ENCODE assay signal across 19 mouse cellular contexts in the genomic region with DNA sequence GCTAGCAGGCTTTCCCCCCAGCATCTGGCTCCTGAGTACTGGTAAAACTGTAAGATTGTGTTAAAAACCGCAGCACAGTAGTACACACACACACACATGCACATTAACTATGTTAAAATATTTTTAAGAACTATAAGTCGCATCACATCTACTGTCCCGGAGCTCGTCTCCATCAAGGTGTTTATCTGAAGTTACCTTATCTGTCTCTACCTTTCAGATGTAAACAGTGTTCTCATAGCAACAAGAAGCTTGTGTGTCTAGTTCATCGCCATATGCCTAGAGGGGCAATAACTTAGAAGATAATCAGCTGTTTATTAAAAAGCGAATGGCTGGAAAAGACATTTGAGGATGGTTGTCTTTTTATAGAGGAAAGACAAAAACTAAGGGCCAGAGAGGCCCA. TPM values are rescaled to one million over a fixed set of nuclear protein-coding genes. Genes with fewer than 3 reads are reported as not detected.
DNase-seq lines count a peak whose midpoint lies in the region; ATAC-seq and TF ChIP-seq lines count a peak whose summit lies in the region.
"Had no signal": no experiment of that assay in that cellular context is flagged by ENCODE, and none has a peak within 500 bp of the region (broad histone marks: within the 10 kb centered on the region; RNA-seq: fewer than 3 reads in every experiment).

No protein-coding gene starts in this region.

- no peaks in the 10 kb centered on the region for H3K27me3 ChIP-seq in G1E (ENCODE audit: insufficient read depth, low read length)
- no peaks in the 10 kb centered on the region for H3K27me3 ChIP-seq in liver, embryonic 11.5 days (replicated peaks; ENCODE audit: control insufficient read depth, insufficient read depth, low read length)
- H3K27me3 ChIP-seq: CH12.LX, Patski had no signal

- no peak overlapping the region for H3K27ac ChIP-seq in liver, embryonic 11.5 days (ENCODE audit: low read depth, low read length)

- WGBS in liver, embryonic 11.5 days = 81% methylated on average over 6 of the region's 6 CpGs

- no peak for TF ChIP-seq CTCF in G1E (IDR thresholded peaks at IDR 0.05; ENCODE audit: low read depth, low read length)

- H3K4me3 ChIP-seq in G1E (ENCODE audit: low read depth, low read length) = no peak overlapping the region; the same call in 1 of the 2 replicates
- H3K4me3 ChIP-seq in liver, embryonic 11.5 days (ENCODE audit: low read depth, low read length) = no peak overlapping the region

- H3K4me2 ChIP-seq in liver, embryonic 11.5 days = no peak overlapping the region

- ATAC-seq in G1E (ENCODE audit: extremely low read depth, insufficient number of reproducible peaks, low FRiP score, poor library complexity, severe bottlenecking) = peak; percentile 58
- no peak for ATAC-seq in liver, embryonic 11.5 days (replicated peaks; ENCODE audit: low FRiP score)
- ATAC-seq: activated CD4-positive, CD25-positive, alpha-beta regulatory T cell, adult 4 months; CD4-positive, CD25-positive, alpha-beta regulatory T cell, adult 4 months; Patski had no signal

- peaks cover 44% of the 10 kb centered on the region for H3K4me1 ChIP-seq in G1E (ENCODE audit: insufficient read depth, low read depth, low read length)
- 0 out of 2 replicates have a peak, but pooled peaks cover 4% of the 10 kb centered on the region for H3K4me1 ChIP-seq in liver, embryonic 11.5 days (replicated peaks; ENCODE audit: control insufficient read depth, insufficient read depth, low read length)

- peak; percentile 71 for DNase-seq in heart, adult 11 months
- DNase-seq in heart, postnatal 4 days = no peak
- no peak for DNase-seq in G1E (ENCODE audit: low spot score)
- DNase-seq in liver, embryonic 11.5 days (ENCODE audit: low spot score) = no peak
- DNase-seq: adrenal gland, adult 2 months; adrenal gland, adult 8-10 months; adrenal gland, postnatal 10 days; adrenal gland, postnatal 14 days; adrenal gland, postnatal 25 days; adrenal gland, postnatal 36 days; B cell, adult 2 months; cerebellum, adult 11 months; cerebellum, adult 11-12 months; cerebellum, adult 18-20 months; cerebellum, adult 2 months had no signal

- H3K9me3 ChIP-seq in G1E (replicated peaks) = peaks cover 6% of the 10 kb centered on the region
- no peaks in the 10 kb centered on the region for H3K9me3 ChIP-seq in liver, embryonic 11.5 days (ENCODE audit: control insufficient read depth, low read length)

- H3K9ac ChIP-seq in liver, embryonic 11.5 days (ENCODE audit: low read depth, low read length) = no peak overlapping the region

- no peaks in the 10 kb centered on the region for H3K36me3 ChIP-seq in G1E (replicated peaks)
- no peaks in the 10 kb centered on the region; the same call in 1 of the 2 replicates for H3K36me3 ChIP-seq in liver, embryonic 11.5 days (ENCODE audit: control insufficient read depth, insufficient read depth, low read length)

RNA-seq across cellular contexts. Expression of gene Syde2, which starts 37.8 kb away (rescaled TPM):
- total RNA-seq in heart, postnatal 4 days (2021) = 10 to 100 TPM; 33.2 to 35.2 TPM
- total RNA-seq in G1E (2014; fragmentation: Nextera tagmentation) (0.34 TPM in 1 of 2 replicates, not detected in the other), G1E (2017) (0.12 and 0.76 TPM in 2 replicates)
- polyA plus RNA-seq in G1E (2012) = 0.02 TPM in 1 of 2 replicates, not detected in the other
- polyA plus RNA-seq in liver, embryonic 11.5 days (2014; fragmentation: Nextera tagmentation; extraction: Ambion mirVana) = 1.7 and 2.1 TPM in 2 replicates
- polyA plus RNA-seq: activated CD4-positive, CD25-positive, alpha-beta regulatory T cell, adult 4 months; CD4-positive, CD25-positive, alpha-beta regulatory T cell, adult 4 months had no signal

Comparison
In these comparisons a context has a peak if more than half of its experiments do, and no peak if none do; other contexts are left out.
1. RNA of gene Syde2, which starts 37.8 kb away (total RNA-seq): 33.2 to 35.2 TPM in heart, postnatal 4 days; 0.12 to 0.76 TPM in G1E; every median in the first group is over 10 times any median in the second.